14 mouse cellular contexts compared by ENCODE assay signal in the genomic region with DNA sequence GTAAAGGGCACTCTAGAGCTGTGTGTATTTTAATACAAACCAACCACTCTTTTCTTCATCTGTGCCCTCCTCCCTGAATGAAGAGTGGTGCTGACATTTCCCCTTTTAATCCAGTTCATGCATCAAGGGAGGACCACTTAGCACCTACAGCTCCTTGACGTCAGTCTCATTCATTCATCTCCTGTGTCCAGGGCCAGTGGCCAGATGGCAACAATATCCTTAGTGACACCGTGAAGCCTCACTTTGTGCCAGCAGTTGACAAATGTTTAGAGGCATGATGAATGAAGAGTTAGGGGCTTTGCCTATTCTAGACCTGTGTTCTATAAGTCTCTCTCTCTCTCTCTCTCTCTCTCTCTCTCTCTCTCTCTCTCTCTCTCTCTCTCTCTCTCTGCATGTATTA.
"Had no signal": no experiment of that assay in that cellular context is flagged by ENCODE, and none has a peak within 500 bp of the region (broad histone marks: within the 10 kb centered on the region; RNA-seq: fewer than 3 reads in every experiment).

No protein-coding gene starts in this region.

- H3K4me2 ChIP-seq: limb, embryonic 13.5 days; liver, embryonic 12.5 days; liver, embryonic 15.5 days; midbrain, embryonic 11.5 days had no signal

- DNase-seq: kidney, postnatal 14 days; kidney, postnatal 4 days; liver; lung, adult 18-20 months; lung, postnatal 14 days; lung, postnatal 4 days; midbrain, embryonic 14.5 days; thymus, adult 18-20 months; thymus, postnatal 36 days had no signal

- H3K36me3 ChIP-seq: limb, embryonic 10.5 days; limb, embryonic 13.5 days; liver, embryonic 12.5 days; liver, embryonic 15.5 days had no signal

- H3K27me3 ChIP-seq: limb, embryonic 13.5 days; liver, embryonic 12.5 days; liver, embryonic 15.5 days had no signal

- H3K4me3 ChIP-seq: limb, embryonic 10.5 days; limb, embryonic 13.5 days; liver, embryonic 12.5 days; liver, embryonic 15.5 days had no signal

- ATAC-seq: liver, embryonic 12.5 days had no signal

- H3K4me1 ChIP-seq: limb, embryonic 10.5 days; limb, embryonic 13.5 days; liver, embryonic 12.5 days; liver, embryonic 15.5 days had no signal

- H3K9me3 ChIP-seq: limb, embryonic 10.5 days; limb, embryonic 13.5 days; liver, embryonic 12.5 days; liver, embryonic 15.5 days had no signal

- H3K27ac ChIP-seq: limb, embryonic 10.5 days; limb, embryonic 13.5 days; liver, embryonic 12.5 days; liver, embryonic 15.5 days had no signal

- H3K9ac ChIP-seq: limb, embryonic 13.5 days; liver, embryonic 12.5 days; liver, embryonic 15.5 days had no signal
